Mouse (Mus musculus) right cerebral cortex, postnatal 25 days (tissue): Measurements from ENCODE around the gene Mfn2.

Experiments used
- DNase-seq: peaks from one replicate; pipeline ENCODE4 v3.0.0; 2022

Gene Mfn2

GRCm38 (mm10) chr4:147909486-147909885 is 5.0 kb upstream of the Mfn2 start:
- DNase-seq, result no peak

- no peak for DNase-seq
These were observed 1.7 kb upstream of the Mfn2 start for GRCm38 (mm10) chr4:147906230-147906629.

DNA sequence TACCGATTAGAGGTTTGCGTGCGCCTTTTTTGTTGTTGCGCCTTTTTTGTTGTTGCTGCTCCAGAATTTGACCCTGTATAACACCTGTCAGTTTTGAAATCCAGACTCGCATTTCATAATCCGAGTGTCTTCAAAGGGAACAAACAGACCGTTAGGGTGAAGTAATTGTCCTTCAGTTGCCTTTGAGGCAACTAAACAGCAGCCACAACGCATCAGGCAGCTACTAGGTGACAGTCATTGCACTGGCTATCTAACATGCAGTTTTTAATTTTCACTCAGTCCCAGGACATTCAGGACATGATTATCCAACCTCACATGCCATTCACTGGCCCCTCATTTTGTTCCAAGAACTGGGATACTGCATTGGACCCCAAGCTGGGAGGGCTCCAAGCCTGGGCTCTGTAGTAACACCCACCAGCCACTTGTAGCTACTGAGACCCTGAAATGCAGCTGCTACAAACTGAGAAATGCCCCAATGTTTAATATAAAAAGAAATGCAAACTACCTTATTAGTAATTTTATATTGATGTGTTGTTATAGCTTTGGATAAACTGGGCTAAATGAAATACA is 671 bp upstream of the Mfn2 start:
- DNase-seq, result no peak

DNA sequence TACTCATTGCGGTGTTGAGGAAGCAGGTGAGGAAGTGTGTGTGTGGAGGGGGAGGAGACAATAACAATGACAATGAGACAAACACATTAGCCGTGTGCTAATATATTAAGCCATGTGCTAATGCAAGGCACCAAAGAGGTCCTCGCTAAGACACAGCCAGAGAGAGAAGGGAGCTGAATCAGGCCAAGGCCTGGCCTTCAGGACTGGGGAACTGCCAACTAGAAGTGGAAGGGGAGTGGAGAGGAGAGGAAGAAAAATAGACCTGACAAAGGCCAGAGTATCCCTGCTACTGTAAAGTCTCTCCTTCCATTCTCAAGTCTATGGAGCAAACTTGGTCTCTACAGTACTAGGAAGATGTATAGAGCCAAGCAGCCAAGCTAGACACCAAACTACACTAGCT is 903 bp downstream of the Mfn2 start:
- DNase-seq, result no peak

DNA sequence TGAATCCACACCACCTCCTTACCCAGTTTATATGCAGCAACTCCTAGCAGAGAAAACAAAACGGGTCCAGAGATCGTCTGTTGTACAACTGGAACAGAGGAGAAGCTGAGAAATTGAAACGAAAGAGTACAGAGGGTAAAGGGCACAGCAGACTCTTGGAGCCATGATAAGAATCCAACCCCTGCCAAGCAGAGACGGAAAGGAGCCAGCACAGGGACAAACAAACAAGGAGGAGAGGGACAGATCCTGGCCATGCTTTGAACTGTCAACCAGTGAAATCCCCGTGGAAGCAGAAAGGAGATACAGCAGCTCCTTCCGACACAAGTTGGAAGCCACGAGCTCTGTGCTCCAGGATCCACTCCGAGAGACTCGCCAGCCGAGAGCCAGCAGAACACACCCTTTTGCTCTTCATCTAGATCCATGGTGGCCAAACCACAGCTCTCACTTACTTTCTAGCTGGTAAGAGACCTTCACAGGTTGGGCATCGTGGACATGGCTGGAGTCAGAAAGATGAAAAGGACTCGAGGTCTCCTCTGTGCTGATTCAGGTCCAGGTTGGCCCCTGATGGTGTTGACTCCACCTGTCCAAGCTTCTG is 1.5 kb downstream of the Mfn2 start:
- DNase-seq, result no peak

GRCm38 (mm10) chr4:147900452-147900851 is 4.1 kb downstream of the Mfn2 start:
- no peak for DNase-seq

- DNase-seq, result no peak
These were observed 7.2 kb downstream of the Mfn2 start for GRCm38 (mm10) chr4:147897348-147897747.

GRCm38 (mm10) chr4:147896411-147896810 is 8.1 kb downstream of the Mfn2 start:
- DNase-seq, result no peak

DNA sequence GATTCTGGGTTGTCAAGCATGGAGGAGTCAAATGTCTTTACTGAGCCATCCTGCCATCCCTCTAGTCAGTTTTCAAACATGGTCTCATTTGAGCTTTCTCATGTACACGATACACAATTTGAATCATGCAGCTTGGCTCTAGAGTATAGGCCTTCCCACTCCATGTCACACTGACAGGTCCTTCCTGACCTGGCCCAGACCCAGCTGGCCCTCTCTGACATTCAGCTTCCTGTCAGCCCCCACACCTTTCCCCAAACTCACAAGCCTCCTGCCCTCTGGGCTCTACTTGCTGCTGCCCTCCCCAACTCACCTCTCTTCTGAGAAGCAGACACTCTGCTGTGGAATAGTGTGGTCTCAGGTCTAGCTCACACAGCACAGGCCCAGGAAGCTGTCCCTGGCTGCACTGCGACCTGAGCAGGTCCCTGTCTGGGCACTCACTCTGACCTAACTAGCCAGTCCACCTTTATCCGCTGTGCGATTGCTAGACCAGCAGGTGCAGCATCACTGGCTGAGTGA is 8.6 kb downstream of the Mfn2 start:
- no peak for DNase-seq

DNA sequence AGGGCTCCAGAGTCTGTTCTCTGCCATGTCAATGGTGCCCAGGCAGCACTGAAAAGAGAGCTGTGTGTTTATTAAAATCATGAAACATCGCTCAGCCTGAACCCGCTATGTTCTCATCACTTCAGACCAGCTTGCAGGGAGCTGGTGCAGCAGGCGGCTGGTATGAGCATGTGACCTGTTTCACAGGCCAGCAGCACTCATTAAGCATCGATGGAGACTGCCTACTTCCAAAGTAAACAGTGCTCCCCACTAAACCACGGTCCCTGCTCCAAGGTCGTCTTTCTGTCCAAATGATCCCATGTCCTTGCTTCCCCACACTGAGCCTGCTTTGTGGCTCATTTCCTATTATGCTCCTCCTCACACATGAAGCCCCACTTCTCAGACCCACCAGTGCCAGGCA is 14.2 kb downstream of the Mfn2 start:
- no peak for DNase-seq

DNA sequence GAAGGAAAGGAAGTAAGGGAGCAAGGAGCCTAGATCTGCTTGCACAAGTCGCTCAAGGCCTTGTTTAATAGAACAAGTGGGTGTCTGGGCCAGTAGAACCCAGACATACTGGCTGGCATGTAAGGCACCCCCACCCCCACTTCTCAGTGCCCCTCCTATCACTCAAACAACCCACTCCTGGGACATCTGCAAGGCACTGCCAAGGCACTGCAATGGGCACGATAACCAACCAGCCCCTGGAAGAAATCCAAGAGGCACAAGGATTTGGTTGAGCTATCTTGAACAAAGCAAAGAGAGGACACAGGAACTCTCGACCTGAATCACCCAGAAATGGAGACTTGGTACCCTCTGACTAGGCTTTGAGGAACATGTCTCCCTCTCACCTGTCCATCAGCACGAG is 16.3 kb downstream of the Mfn2 start:
- no peak for DNase-seq

- DNase-seq, result no peak
These were observed 17.2 kb downstream of the Mfn2 start for GRCm38 (mm10) chr4:147887277-147887676.

- DNase-seq, result no peak
These were observed 18.3 kb downstream of the Mfn2 start for GRCm38 (mm10) chr4:147886158-147886557.

- no peak for DNase-seq
These were observed 20.4 kb downstream of the Mfn2 start for GRCm38 (mm10) chr4:147884138-147884537.

DNA sequence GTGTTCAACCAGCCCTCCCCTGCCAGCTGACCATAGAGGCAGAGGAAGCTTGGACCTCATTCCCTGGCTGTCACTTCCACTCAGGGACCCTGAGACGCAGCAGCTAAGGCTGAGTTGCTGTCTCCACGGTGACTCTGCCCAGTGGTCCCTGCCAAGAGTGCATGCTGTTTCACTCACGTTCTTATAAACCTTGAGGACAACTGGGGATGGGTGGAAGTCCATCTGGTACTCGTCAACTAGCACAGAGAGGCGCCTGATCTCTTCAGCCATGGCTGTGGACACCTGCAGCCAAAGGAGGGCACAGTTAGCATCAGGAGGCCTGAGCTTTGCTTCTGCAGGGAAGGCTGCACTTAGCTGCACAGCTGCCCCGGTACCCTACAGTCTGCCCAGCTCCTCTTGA is 21.5 kb downstream of the Mfn2 start:
- DNase-seq, result no peak

- DNase-seq, result no peak
These were observed 22.7 kb downstream of the Mfn2 start for GRCm38 (mm10) chr4:147881792-147882191.

- no peak for DNase-seq
These were observed 24.6 kb downstream of the Mfn2 start for GRCm38 (mm10) chr4:147879865-147880264.

GRCm38 (mm10) chr4:147879456-147879855 is 25.0 kb downstream of the Mfn2 start:
- DNase-seq, result no peak

GRCm38 (mm10) chr4:147878537-147878936 is 26.0 kb downstream of the Mfn2 start:
- DNase-seq, result no peak

GRCm38 (mm10) chr4:147875852-147876575 is 28.5 kb downstream of the Mfn2 start:
- DNase-seq, result no peak

- no peak for DNase-seq
These were observed 35.3 kb downstream of the Mfn2 start for GRCm38 (mm10) chr4:147869238-147869637.

DNA sequence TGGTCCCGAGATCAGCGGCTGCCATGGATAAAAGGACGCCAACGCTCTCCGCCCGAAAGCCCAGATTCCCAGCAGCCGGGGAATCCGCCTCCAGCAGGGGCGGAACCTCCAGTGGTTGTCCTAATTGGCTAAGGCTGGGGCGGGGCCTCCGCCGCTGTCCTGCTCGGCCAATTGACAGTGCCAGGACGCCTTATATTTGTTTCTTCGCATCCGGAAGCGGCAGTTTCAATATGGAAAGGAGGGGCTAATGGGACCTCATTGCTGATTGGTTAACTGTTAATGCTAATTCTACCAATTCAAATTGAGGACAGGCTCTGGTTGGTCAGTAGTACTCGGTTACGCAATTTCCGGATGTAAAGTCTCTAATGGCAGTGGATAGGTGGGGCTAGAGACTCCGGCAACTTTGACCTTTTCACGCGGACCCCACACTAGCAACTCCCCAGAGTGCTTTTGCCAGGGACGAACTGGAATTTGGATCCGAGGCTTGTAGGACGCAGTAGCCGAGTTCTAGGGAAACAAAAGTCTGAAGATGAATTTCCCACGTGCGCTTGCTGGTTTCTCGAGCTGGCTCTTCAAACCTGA is 36.0 kb downstream of the Mfn2 start, which contains the start of the genes Miip and Fv1:
Gene Miip (minus strand): TSS at position 367 of the 582 bp plus-strand sequence.
Gene Fv1 (plus strand): TSS at position 530 of the 582 bp plus-strand sequence.
- DNase-seq, result peak; percentile 94

DNA sequence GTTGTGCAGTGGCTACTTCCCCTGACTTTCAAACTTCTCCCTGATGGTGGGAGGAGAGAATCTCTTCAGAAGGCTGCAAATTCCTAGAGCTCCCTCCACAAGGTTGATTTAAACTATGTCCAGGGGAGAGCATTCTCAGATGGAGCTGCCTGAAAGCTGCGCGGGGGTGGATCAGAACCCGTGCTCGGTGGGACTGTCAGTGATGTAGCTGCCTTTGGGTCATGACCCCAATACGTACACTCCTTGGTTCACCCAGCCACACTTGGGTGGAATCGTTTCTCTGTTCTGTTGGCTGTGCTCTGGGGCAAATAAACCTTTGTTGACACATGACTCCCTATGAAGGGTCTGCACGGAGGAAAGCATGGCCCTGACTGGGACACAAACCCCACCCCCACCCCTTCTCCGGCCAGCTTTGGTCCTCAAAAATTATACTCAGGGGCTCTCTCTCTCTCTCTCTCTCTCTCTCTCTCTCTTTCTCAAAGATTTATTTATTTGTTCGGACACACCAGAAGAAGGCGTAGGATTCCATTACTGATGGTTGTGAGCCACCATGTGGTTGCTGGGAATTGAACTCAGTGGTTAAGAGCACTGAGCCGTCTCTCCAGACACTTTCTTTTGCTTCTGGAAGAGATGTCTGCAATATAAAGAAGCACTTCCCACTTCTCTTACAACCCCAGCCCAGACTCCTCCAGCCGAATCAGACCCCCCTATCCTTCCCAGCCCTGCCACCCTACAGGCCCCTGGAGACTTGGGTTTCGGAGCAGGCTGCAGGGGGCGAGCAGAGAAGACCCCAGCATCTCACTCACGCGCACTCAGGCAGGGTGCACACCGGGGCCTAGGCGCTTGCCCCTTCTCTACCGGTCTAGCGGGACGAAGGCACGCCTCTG is 36.7 kb downstream of the Mfn2 start:
- no peak for DNase-seq
